Mouse (Mus musculus): ENCODE measurements around the gene Hapln4.

DNA sequence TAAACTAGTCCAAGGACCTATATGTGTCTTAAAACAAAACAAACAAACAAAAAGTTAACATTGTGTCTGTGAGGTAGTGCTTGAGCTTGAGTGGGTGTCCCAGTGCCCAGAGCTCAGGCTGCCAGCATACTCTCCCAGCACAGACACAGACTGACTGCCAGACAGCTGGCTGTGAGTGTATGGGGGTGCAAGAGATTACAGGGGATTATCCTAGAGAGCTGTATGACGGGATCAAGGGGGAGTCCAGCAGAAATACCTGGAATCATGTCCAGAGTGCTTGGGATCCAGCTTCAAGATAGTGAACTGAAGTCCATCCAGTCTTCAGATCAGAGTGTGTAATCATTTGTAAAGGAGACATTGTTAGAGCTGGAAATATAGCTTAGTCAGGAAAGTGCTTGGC is 25.5 kb upstream of the Hapln4 start:
- TF ChIP-seq TCF12 (IDR thresholded peaks at IDR 0.05; ENCODE audit: insufficient read depth, poor library complexity, severe bottlenecking) (no peak), POLR2A (IDR thresholded peaks at IDR 0.05; ENCODE audit: insufficient read length, low read depth) (no peak), MYOG (IDR thresholded peaks at IDR 0.05; ENCODE audit: control insufficient read depth in 1 of 3, insufficient read depth in 1 of 3, insufficient read length in 2 of 3, low read depth in 2 of 3) (no peak)
